Mouse (Mus musculus): ENCODE measurements around the gene Tmem156.

The Tmem156 gene

GRCm38 (mm10) chr5:65096805-65097204, 4.9 kb upstream of the Tmem156 start:
- no peak for DNase-seq (ENCODE audit: low read depth)

- DNase-seq (ENCODE audit: low read depth), result no peak
Observed at GRCm38 (mm10) chr5:65096082-65096481, 4.2 kb upstream of the Tmem156 start.

- no peak for DNase-seq (ENCODE audit: low read depth)
Observed at GRCm38 (mm10) chr5:65094902-65095545, 3.1 kb upstream of the Tmem156 start.

- no peak for DNase-seq (ENCODE audit: low read depth)
Observed at GRCm38 (mm10) chr5:65093769-65094168, 1.8 kb upstream of the Tmem156 start.

GRCm38 (mm10) chr5:65091184-65091858, 611 bp downstream of the Tmem156 start:
- DNase-seq (ENCODE audit: low read depth), result peak; percentile 81

GRCm38 (mm10) chr5:65089707-65090106, 2.2 kb downstream of the Tmem156 start:
- no peak for DNase-seq (ENCODE audit: low read depth)

GRCm38 (mm10) chr5:65086522-65086921, 5.4 kb downstream of the Tmem156 start:
- DNase-seq (ENCODE audit: low read depth), result no peak

- DNase-seq (ENCODE audit: low read depth), result no peak
Observed at GRCm38 (mm10) chr5:65081836-65082235, 10.1 kb downstream of the Tmem156 start.

- DNase-seq (ENCODE audit: low read depth), result no peak
Observed at GRCm38 (mm10) chr5:65079881-65080280, 12.1 kb downstream of the Tmem156 start.

- DNase-seq (ENCODE audit: low read depth), result peak; percentile 70
Observed at GRCm38 (mm10) chr5:65078081-65078480, 13.9 kb downstream of the Tmem156 start.

- peak; percentile 38 for DNase-seq (ENCODE audit: low read depth)
Observed at GRCm38 (mm10) chr5:65076748-65077147, 15.2 kb downstream of the Tmem156 start.

GRCm38 (mm10) chr5:65076087-65076486, 15.8 kb downstream of the Tmem156 start:
- DNase-seq (ENCODE audit: low read depth), result no peak

- DNase-seq (ENCODE audit: low read depth), result no peak
Observed at GRCm38 (mm10) chr5:65074693-65075092, 17.2 kb downstream of the Tmem156 start.

GRCm38 (mm10) chr5:65073247-65073646, 18.7 kb downstream of the Tmem156 start:
- DNase-seq (ENCODE audit: low read depth), result peak; percentile 76

GRCm38 (mm10) chr5:65071689-65072118, 20.2 kb downstream of the Tmem156 start:
- DNase-seq (ENCODE audit: low read depth), result no peak

- no peak for DNase-seq (ENCODE audit: low read depth)
Observed at GRCm38 (mm10) chr5:65069872-65070271, 22.1 kb downstream of the Tmem156 start.

- DNase-seq (ENCODE audit: low read depth), result no peak
Observed at GRCm38 (mm10) chr5:65068166-65068565, 23.8 kb downstream of the Tmem156 start.

- DNase-seq (ENCODE audit: low read depth), result no peak
Observed at GRCm38 (mm10) chr5:65063266-65063665, 28.7 kb downstream of the Tmem156 start.

GRCm38 (mm10) chr5:65062236-65062635, 29.7 kb downstream of the Tmem156 start:
- DNase-seq (ENCODE audit: low read depth), result no peak

- DNase-seq (ENCODE audit: low read depth), result no peak
Observed at GRCm38 (mm10) chr5:65059806-65060205, 32.1 kb downstream of the Tmem156 start.

- DNase-seq (ENCODE audit: low read depth), result no peak
Observed at GRCm38 (mm10) chr5:65057596-65057995, 34.3 kb downstream of the Tmem156 start.

GRCm38 (mm10) chr5:65051513-65051912, 40.4 kb downstream of the Tmem156 start:
- DNase-seq (ENCODE audit: low read depth), result no peak

- DNase-seq (ENCODE audit: low read depth), result no peak
Observed at GRCm38 (mm10) chr5:65049880-65050279, 42.1 kb downstream of the Tmem156 start.

Measured in induced T-regulatory cell, adult 2 months (primary cell).